Mouse (Mus musculus) ovary, postnatal 10 days (tissue): ENCODE data around the gene Tns2.

Experiments
- DNase-seq: peaks from one replicate; pipeline ENCODE4 v3.0.0; 2022; ENCODE audit warnings: low spot score

The Tns2 gene

DNA sequence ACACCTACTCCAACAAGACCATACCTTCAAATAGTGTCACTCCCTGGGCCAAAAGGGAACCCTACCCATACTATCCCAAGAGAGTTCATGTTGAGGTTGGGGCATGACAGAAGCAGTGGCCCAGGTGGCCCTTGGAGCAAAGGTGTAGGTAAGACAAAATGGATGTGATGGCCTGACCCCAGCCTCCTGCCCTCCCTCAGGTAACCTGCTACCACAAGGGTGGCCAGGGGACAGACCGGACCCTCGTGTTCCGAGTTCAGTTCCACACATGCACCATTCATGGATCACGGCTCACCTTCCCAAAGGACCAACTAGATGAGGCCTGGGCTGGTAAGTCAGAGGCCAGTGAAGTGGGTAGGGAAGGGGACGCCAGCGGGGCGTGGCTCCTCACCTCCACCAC, 10.1 kb downstream of the Tns2 start:
- no peak for DNase-seq

DNA sequence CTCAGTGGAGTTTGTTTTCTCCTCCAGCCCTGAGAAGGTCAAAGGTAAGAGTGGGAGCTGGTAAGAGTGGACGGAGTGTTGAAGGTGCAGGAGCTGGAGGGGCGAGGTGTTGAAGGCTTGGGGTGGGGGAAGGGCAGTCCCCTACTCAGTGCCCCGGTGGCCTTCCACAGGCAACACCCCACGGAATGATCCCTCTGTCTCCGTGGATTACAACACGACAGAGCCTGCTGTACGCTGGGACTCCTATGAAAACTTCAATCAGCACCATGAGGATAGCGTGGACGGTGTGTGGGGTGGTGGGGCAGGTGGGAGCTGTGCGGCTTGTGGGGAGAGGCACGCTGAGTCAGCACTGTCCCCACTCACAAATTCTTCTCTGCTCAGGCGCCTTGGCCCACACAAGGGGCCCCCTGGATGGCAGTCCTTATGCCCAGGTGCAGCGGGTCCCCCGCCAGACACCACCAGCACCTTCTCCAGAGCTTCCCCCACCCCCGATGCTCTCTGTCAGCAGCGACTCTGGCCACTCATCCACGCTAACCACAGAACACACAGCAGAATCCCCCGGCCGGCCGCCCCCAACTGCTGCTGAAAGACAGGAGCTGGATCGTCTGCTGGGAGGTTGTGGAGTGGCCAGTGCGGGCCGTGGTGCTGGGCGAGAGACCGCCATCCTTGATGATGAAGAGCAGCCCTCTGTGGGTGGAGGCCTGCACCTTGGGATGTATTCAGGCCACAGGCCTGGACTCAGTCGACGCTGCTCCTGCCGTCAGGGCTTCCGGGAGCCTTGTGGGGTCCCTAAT, 10.7 kb downstream of the Tns2 start:
- no peak for DNase-seq

DNA sequence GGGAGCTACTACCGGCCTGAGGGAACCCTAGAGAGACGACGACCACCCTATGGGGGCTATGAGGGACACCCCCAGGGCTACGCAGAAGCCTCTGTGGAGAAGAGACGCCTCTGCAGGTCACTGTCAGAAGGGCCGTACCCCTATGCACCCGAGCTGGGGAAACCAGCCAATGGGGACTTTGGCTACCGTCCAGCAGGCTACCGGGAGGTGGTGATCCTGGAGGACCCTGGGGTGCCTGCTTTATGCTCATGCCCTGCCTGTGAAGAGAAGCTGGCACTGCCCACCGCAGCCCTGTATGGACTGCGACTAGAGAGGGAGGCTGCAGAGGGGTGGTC, 11.2 kb downstream of the Tns2 start:
- DNase-seq: no peak

DNA sequence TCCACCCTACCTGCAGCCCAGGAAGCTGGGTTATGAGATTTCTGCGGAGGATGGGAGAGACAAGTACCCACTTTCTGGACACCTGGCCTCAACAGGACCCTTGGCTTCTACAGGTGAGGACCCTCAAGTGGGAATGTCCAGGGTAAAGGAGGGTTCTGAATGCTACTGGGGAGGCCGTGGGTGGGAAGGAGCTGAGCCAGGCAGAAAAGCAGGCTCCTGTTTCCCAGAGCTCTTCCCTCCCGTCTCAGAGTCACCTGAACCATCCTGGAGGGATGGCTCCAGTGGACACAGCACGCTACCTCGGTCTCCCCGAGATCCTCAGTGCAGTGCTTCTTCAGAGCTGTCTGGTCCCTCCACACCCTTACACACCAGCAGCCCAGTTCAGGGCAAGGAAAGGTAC, 12.0 kb downstream of the Tns2 start:
- DNase-seq: no peak

DNA sequence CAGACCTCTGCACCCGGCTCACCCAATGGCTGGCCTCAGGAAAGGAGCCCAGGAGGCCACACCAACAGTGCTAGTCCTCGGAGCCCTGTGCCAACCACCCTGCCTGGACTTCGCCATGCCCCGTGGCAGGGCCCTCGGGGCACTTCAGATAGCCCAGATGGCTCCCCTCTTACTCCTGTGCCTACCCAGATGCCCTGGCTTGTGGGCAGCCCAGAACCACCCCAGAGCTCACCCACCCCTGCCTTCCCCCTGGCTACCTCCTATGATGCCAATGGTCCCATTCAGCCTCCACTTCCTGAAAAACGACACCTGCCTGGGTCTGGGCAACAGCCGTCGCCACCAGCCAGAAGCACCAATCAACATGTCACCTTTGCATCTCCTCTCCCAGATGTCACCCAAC, 12.6 kb downstream of the Tns2 start:
- no peak for DNase-seq

DNA sequence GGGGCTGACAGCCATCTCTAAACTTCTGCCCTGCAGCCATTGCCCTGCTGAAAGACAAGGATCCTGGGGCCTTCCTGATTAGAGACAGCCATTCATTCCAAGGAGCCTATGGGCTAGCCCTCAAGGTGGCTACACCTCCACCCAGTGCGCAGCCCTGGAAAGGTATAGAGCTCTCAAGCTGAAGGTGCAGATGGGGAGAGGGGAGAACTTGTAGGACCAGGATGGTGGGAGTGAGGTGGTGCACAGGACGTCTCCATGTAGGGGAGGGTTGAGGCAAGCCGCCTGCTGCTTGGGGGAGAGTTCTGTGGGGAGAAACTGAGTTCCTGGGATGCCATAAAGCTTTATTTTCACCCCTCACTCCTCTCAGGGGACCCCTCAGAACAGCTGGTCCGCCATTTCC, 13.5 kb downstream of the Tns2 start:
- DNase-seq: no peak

DNA sequence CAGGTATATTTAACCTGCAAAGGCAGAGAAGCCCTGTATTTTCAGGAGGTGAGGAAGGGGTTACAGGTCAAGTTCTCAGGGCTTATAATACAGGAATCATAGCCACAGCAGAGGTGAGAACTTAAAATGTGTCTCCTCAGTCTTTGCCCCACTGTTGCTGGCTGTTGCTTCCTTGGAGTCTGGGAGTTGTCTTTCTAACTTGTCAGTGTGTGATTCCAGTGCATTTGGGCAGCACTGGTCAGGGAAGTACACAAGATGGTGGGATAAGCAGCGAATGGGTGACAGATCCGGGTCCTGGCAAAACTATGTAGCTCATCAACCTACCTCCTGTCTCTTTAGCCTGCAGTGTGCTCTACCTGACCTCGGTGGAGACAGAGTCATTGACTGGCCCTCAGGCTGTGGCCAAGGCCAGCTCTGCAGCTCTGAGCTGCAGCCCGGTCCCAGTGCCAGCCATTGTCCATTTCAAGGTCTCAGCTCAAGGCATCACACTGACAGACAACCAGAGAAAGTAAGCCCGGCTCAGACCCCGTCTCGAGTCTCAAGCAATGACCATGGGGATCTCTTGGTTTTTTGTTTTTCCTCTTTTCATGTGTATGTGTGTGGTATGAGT, 14.5 kb downstream of the Tns2 start:
- DNase-seq: no peak

DNA sequence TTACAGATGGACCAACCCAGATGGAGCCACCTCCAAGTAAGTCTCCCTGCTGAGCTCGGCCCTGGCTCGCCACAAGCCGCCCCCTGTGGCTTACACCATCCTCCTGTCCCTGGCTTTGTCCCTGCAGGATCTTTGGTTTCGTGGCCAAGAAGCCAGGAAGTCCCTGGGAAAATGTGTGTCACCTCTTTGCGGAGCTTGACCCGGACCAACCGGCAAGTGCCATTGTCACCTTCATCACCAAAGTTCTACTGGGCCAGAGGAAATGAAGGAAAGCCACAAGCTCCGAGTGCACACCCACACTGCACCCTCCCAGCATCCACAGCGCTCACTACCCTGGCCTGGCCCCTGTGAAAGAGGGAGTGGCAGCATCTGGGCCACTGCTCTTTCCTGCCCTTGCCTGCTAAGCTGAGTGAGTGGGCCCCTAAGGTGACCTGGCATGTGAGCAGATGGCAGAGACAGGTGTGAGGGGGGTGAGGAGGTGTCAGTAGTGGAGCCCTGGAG, 15.6 kb downstream of the Tns2 start:
- no peak for DNase-seq

DNA sequence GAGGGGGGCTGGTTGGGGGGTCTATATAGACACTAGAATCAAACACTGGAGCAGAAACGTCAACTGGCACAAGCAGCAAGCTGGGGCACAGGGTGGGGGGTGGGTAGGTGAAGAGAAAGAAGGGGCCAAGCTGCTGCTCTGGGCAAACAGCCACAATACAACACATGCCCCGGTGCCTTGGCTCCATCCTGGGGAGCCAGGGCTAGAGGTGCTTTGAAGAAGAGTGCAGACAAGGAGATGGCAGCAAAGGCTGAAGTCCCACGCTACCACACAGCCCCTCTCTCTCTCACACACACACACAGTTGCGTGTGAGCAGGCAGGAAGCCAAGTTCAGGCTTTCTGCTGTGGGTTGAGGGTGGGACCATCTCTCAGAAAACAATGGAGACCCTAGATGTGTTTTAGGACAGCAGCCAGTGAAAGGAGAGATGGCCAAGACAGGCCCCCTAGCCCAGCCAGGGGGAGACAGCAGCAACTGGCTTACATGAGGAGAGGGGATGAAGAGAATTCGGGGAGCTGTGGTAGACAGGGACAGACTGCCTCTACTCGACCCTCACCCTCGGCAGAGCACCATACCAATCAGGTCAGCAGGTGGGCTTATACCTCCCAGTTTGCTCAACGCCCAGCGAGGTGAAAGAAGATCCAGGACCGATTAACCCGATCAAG, 16.7 kb downstream of the Tns2 start:
- DNase-seq: no peak

DNA sequence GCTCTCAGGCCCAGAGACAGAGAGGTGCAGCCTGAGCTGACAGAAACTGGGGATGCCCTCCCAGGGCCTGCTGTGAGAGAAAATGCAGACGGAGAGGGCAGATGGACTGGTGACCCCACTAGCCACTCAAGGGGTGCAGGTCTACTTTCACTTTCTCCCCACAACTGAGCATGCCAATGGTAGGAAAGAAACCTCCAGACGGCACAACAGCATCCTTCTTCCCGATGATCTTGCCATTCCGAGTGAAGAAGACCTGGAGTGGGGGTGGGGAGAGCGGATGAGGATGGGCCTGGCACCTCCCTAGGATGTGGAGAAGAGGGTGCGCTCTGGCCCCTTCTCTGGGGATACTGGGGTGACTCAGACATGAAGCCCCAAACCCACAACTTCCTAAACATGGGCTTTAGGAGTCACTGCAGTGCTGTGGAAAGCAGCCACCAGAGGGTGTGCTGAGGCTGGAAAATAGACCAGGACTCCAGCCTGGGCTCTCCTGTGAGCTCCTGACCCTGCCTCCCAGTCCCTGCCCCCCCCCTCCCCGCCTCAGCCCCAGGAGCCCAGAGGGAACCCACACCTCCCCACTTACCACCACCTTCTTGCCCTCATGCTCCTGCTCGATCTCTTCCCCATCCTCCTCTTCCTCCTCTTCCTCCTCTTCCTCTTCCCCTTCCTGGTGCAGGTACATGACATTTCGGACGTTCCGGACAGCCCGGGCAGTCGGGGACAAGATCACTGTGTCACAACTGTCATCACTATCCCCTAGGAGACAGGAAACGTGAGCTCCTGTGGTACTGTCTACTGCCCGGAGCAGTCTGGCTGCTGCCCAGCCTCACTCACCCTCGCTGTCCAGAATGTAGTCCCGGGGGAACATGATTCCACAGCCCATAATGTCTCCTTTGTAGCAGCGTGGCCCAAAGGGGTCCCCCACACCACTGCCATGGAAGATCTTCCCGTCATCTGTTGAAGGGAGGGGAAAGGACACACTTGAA, 17.5 kb downstream of the Tns2 start:
- DNase-seq: no peak

DNA sequence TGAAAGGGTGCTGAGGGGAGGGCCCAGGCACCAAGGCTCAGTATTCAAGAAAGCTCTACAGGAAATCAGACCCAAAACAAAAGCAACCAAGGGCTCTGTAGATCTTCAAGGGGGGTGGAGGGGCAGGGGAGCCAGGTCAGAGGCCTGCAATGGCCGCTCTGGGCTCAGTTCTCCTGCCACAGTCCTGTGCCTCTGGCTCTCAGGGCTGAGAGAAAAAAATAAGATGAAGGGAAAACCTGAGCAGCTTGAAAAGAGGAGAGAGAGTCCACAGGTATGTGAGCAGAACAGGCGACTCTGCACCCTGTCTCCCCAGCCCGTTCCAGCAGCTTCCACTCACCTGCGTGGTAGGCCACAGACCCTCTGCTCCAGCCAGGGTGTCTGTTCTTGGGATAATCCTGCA, 18.4 kb downstream of the Tns2 start:
- DNase-seq: no peak

DNA sequence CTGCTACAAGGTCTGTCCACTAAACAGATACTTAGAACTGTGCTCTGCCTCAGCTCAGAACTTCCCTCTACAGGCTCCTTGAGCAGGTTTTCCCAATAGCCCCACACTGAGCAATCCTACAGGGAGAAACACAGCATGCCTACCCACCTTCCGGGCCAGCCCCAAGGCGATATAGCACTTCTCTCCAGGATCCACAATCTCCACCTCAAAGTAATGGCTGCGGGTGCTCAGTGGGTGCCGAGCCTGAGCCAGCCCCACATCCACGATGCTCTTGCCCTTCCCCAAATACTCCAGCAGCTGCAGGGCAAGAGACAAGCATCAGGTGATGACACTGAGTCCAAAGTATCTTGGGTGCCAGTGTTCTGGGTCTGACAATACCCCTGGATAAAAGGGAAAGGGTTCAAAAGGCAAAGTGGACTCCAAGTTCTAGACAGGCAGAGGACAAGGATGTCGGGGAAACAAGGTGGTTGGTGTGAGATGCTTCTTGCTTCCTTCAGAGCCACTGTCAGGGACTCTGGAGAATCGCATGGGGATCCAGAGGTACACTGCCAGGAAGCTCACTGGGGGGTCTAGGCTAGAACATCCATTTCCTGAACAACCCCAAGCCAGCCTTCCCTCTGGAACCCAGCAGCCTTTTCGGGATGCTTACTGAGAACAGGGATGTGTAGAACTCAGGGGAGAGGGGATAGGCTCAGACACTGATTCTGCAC, 19.1 kb downstream of the Tns2 start:
- no peak for DNase-seq

DNA sequence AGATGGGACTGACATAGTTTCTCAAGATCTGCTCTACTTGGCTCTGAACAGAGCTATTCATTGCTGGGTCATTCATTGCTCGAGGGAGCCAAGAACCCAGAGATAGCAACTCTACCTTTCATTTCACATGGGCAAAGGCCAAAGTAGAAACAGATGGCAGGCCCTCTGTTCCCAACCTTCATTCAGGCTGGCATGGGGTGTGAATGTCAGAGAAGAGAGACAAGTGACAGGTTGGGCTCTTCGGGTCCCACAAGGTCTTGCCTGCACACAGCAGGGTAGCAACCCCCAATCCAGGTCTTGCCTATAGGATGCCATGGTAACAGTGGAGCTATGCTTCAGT, 19.6 kb downstream of the Tns2 start:
- DNase-seq: no peak

DNA sequence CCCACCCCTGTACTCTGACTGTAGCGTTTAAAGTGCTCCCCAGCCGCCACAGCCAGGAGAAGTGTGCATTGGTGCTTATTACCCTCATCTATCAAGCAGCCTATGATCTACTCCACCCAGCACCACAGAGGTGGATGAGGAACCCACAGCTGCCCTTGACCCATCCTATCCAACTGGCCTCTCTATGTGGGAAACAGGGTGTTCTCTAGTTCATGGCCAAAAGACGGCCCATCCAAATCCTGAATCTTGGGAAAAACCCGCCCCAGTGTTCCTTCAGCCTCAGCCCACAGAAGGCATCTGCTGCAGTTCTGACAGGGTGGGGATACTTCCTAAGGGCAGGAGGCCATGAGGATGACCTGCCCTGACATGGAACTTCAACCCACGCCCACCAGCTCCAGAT, 20.3 kb downstream of the Tns2 start:
- no peak for DNase-seq

DNA sequence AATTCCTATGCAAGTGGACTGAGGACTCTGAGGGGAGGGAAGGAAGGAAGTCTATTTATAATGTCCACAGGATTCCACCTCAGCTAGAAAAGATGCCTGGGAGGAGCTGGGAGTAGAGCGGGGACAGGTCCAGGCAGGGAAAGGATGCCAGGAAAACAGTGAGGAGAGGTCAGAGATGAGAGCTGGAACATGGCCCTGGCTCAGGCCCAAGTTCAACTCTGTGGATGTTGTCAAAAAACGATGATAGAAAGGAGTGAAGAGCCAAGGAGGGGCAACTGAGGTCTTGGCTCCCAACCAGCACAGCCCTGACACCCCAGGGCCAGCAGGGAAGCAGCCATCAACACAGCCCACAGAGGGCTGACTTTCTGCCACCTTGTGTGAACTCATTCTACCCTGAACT, 26.1 kb downstream of the Tns2 start:
- DNase-seq: no peak

DNA sequence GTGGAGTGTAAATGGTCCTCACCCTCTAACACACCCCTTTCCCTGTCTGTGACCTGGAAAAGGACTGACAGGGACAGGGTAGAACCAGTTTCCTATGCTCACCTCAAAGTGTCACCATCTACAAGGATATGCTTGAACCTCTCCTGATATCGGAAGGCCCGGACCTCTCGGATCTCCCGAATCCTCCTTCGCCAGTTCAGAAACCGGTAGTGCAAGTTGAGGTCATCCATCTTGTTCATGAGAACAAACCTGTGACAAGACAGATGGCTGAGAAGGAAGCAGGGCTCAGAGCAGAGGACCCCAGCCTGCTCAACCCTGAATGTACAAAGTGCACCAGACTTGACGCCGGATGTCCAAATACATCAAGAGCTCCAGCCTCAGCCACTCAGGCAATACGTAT, 33.1 kb downstream of the Tns2 start:
- DNase-seq: no peak

DNA sequence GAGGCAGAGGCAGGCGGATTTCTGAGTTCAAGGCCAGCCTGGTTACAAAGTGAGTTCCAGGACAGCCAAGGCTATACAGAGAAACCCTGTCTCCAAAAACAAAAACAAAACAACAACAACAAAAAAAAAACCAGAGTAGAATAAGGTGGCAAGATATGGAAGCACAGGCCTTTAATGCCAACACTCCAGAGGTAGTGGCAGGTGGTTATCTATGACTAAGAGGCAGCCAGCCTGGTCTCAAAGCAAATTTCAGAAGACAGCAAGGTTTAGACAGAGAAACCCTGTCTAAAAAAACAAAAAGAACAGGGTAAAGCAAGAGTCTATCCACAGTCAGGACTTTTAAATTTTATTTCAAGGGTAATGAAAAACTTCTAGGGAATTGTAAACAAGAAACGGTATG, 34.5 kb downstream of the Tns2 start:
- DNase-seq: no peak

DNA sequence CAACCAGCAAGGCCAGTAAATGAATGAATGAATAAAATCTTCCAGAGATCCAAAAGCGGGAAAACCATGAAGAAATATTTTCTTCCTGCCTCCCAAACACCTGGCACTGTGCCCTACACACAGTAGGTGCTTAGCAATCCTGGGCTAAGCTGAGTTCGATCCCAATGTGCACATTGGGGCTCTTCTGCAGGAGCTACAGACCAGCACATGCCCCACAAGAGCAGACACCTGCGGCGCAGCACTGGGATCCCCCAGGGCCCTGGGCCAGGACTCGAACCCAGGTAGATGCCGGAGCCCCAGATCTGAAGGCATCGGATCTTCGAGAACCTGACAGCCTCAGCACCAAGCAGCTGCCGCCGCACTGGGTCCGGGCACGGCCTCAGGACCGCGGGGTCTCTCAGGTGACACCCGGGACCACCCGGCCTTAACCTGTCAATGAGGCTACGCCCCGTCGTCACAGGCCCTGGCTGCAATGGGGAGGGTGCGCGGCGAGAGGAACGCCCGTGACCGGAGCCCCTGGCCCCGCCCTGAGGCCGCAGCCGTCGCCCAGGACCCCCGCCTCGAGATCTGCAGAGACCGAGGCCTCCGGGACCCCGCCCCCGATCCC, 35.4 kb downstream of the Tns2 start:
- no peak for DNase-seq

DNA sequence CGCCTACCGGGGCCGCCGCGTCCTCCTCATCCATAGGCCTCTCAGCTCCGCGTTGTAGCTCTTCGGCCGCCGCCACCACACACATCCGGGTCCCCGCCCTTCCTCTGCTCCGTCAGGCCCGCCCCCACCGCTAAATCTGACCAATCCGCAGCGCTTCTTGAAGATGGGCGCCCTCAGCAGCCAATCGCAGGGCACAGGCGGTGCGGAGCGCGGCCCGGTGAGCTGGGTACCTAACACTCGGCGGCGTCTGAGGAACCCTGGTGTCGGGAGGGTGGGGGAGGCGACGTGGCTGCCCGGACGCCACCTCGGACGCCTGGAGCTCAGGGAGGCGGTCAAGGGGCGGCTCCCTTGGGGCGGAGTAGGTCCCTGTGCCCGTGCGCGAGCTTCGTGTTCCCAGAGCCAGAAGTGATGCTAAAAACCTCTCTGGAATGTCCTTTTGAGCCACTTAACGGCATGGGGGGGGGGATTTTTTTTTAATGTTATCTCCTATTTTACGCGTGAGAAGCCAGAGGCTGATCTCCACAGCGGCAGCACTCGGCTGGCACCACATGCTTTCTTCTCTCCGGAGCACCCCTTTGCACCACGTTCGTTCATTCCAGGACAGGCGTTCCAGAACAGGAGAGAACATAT, 36.0 kb downstream of the Tns2 start, which contains the start of gene Spryd3:
Gene Spryd3 (minus strand): TSS at position 106 of the 630 bp plus-strand sequence.
- peak; percentile 99 for DNase-seq

DNA sequence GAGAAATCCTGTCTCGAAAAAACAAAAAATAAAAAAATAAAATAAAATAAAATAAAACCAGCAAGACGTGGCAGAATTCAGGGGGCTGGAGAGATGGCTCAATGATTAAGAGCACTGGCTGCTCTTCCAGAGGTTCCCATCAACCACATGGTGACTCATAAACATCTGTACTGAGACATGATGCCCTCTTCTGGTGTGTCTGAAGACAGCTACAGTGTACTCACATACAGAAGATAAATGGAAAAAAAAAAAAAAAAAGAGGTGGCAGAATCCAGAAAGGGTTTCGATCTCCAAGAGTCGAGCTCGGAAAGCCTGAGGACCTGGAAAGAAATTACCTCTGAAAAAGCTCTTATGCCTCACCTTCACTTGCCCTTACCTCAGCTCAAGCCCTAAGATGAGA, 40.9 kb downstream of the Tns2 start:
- no peak for DNase-seq
